Mouse (Mus musculus) limb, embryonic 11.5 days (tissue): ENCODE measurements around the gene Plekha3. TPM values are rescaled to one million over a fixed set of nuclear protein-coding genes. Genes with fewer than 3 reads are reported as not detected.
A peak's percentile ranks its signal among the peaks of the same experiment; 100 is the strongest.

Source experiments
- ATAC-seq: fragments of 200-750 bp; cut with Nextera tagmentation; 2 replicates; pipeline ENCODE4 v1.8.0; 2017; ENCODE audit warnings: low read depth; ENCODE audit not compliant: insufficient number of reproducible peaks, low FRiP score, low TSS enrichment
- DNase-seq: peaks from one replicate; pipeline ENCODE4 v3.0.0-alpha.2; 2015; ENCODE audit warnings: low spot score
- H3K27ac ChIP-seq: fragments of 300-500 bp; sonication (generic); replicated peaks from 2 replicates; pipeline ENCODE4 v1.5.1; 2014; ENCODE audit warnings: low read depth, mild to moderate bottlenecking, low read length
- H3K27me3 ChIP-seq: fragments of 300-500 bp; sonication (generic); 2 replicates; pipeline ENCODE4 v1.6.1; 2014; ENCODE audit warnings: mild to moderate bottlenecking, low read length, mixed read lengths; ENCODE audit not compliant: control insufficient read depth, insufficient read depth
- H3K36me3 ChIP-seq: fragments of 300-500 bp; sonication (generic); 2 replicates; pipeline ENCODE4 v1.6.1; 2014; ENCODE audit warnings: mild to moderate bottlenecking, low read length, moderate library complexity, mixed read lengths; ENCODE audit not compliant: control insufficient read depth, insufficient read depth
- H3K4me1 ChIP-seq: fragments of 300-500 bp; sonication (generic); 2 replicates; pipeline ENCODE4 v1.6.1; 2014; ENCODE audit warnings: low read length, mixed read lengths; ENCODE audit not compliant: control insufficient read depth, insufficient read depth
- H3K4me2 ChIP-seq: fragments of 300-500 bp; sonication (generic); 2 replicates; pipeline ENCODE4 v1.6.1; 2014; ENCODE audit warnings: low read depth, mild to moderate bottlenecking, moderate library complexity; ENCODE audit not compliant: severe bottlenecking
- H3K4me3 ChIP-seq: fragments of 300-500 bp; sonication (generic); 2 replicates; pipeline ENCODE4 v1.5.1; 2014; ENCODE audit warnings: low read depth, low read length
- H3K9ac ChIP-seq: fragments of 300-500 bp; sonication (generic); 2 replicates; pipeline ENCODE4 v1.6.1; 2014; ENCODE audit warnings: mild to moderate bottlenecking, low read length
- H3K9me3 ChIP-seq: fragments of 300-500 bp; sonication (generic); 2 replicates; pipeline ENCODE4 v1.6.1; 2016; ENCODE audit warnings: low read length; ENCODE audit not compliant: control insufficient read depth
- WGBS: fragments of 180-500 bp; shearing (Covaris S2); extraction: QIAGEN DNeasy Blood & Tissue Kit; methylation state at CpG from one replicate; pipeline ENCODE4 v1.1.7; 2014; 5-methylcytosine and 5-hydroxymethylcytosine counted together
- polyA plus RNA-seq: library from polyadenylated mRNA; unstranded; fragments of >200 nt; fragmentation: Nextera tagmentation; extraction: Ambion mirVana; gene quantifications from 2 replicates; pipeline ENCODE4 v1.2.1, GENCODE M21; 2014

Gene Plekha3
- polyA plus RNA-seq, 1 experiment from 2014 or later, result 12.3 TPM

DNA sequence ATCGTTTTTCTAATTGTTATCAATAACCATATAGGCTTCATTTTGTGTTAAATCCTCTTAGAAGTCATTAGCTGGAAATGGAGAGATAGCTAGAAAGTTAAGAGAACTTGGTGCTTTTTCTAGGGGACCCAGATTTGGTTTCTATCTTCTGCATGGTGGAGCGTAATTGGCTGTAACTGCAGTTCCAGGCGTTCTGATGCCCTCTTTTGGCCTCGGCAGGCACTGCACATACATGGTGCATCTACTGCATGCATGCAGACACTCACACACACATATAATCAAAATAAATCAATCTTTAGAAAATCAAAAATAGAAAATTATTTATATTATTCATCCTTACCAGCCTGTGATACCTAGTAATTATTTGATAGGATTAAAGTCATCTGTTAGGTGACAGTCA is 22.0 kb upstream of the Plekha3 start:
- ATAC-seq (no peak), DNase-seq (no peak)
- Histone ChIP-seq H3K9me3 (no peaks in the 10 kb centered on the region), H3K27me3 (no peaks in the 10 kb centered on the region), H3K27ac (no peak overlapping the region), H3K4me1 (no peaks in the 10 kb centered on the region), H3K36me3 (no peaks in the 10 kb centered on the region), H3K4me3 (no peak overlapping the region), H3K9ac (no peak overlapping the region), H3K4me2 (no peak overlapping the region)
- WGBS, result 91% methylated on average over 4 of the region's 4 CpGs

DNA sequence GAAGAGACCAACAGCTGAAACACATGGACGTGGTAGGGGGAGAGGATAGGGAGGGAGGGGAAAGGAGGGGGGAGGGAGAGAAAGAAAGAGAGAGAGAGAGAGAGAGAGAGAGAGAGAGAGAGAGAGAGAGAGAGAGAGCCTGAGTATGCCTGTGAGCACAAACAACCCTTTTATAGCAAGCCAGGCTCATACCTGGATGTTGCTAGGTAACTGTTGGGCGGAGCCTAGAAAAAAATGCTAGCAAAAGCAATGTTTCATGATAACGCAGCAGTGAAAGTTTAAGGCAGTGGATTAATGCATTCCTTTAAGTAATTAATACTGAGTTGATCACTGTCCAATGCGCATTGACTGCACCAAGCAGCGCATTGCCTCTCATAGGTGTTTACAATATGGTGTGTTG is 20.4 kb upstream of the Plekha3 start:
- ATAC-seq (no peak), DNase-seq (no peak)
- H3K27me3 ChIP-seq, result no peaks in the 10 kb centered on the region
- no peaks in the 10 kb centered on the region for H3K36me3 ChIP-seq
- H3K4me2 ChIP-seq, result no peak overlapping the region
- no peaks in the 10 kb centered on the region for H3K9me3 ChIP-seq
- WGBS, result 79% methylated on average over 5 of the region's 5 CpGs
- no peak overlapping the region for H3K9ac ChIP-seq
- H3K4me3 ChIP-seq, result no peak overlapping the region
- no peak overlapping the region for H3K27ac ChIP-seq
- H3K4me1 ChIP-seq, result no peaks in the 10 kb centered on the region

DNA sequence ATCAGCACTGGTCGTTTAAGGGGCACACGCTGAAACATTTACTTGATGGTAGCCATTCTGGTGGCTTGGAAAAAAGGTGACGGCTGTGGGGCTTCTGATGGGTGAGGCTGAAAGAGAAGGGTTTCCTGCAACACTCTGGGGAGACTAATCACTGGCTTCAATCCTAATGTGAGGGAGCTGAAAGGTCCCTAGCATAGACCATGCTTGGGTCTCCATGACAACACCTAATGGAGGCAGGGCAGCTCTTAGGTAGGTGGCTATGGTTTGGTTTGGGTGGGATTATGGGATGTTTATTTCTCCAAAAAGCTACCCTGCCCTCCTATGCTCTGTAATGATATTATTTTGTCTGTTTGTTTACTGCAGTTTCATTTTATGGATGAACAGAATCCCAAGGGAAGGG is 19.6 kb upstream of the Plekha3 start:
- Histone ChIP-seq H3K27ac (no peak overlapping the region), H3K4me1 (no peaks in the 10 kb centered on the region), H3K9ac (no peak overlapping the region), H3K36me3 (no peaks in the 10 kb centered on the region), H3K27me3 (no peaks in the 10 kb centered on the region), H3K9me3 (no peaks in the 10 kb centered on the region), H3K4me3 (no peak overlapping the region), H3K4me2 (no peak overlapping the region)
- WGBS, result 78% methylated on average over 3 of the region's 3 CpGs
- DNase-seq, result no peak
- ATAC-seq, result no peak

DNA sequence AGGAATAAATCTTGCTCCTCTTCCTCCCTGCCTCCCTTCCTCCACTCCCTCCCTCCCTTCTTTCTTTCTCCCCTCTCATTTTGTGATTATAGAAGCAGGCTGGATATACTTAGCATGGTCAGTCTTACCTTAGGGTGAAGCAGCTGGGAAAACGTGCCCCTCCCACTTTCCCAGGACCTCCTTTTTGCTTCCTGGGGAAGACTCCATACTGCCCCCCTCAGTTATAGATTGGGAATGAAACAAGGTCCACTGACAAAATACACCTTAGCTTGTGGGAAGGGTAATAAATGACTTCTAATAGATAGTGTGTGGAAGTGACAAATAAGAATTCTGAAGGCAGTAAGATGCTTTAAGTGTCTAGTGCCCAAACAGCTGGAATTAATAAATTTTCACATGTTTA is 19.1 kb upstream of the Plekha3 start:
- no peak overlapping the region for H3K9ac ChIP-seq
- H3K4me1 ChIP-seq, result no peaks in the 10 kb centered on the region
- 15% methylated on average over 1 of the region's 1 CpGs for WGBS
- H3K36me3 ChIP-seq, result no peaks in the 10 kb centered on the region
- ATAC-seq (no peak), DNase-seq (no peak)
- no peaks in the 10 kb centered on the region for H3K27me3 ChIP-seq
- H3K4me2 ChIP-seq, result no peak overlapping the region
- no peaks in the 10 kb centered on the region for H3K9me3 ChIP-seq
- no peak overlapping the region for H3K4me3 ChIP-seq
- H3K27ac ChIP-seq, result no peak overlapping the region

DNA sequence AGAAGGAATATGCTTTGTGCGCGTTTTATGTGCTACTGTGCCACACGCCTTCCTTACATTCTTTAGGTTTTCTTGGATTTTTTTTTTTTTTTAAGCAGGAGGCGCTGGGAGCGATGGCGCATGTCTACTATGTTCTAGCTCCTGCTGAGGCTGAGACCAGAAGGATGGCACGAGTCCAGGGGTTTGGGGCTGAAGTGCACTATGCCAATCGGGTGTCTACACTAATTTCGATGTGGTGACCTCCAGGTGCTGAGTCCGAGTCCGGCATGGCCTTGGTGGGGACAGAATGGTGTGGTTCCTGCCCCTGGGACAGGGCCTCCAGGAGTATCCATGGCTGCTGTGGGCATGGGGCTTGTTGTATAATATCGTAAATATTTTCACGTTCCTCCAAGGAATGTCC is 16.5 kb upstream of the Plekha3 start:
- WGBS, result 79% methylated on average over 13 of the region's 13 CpGs

DNA sequence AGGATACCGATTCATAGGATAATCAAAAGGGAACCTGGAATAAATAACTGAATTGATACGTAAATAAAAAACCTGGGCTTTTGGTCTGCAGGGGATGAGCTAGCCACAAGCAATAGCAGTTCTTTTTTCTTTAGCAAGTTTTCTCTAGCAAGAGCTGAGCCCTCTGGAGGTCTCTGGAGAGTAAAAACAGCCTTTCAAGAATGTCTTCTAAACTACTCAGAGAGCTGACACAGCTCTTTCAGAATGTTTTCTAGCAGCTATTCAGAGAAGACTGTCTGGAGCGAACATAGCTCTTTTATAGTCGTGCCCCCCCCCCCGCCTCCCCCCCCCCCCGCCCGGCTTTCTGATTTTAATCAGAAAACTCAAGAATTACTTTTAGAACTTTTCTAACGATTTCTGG is 15.7 kb upstream of the Plekha3 start:
- DNase-seq, result no peak
- Histone ChIP-seq H3K4me2 (no peak overlapping the region), H3K36me3 (peaks cover 3% of the 10 kb centered on the region; the same call in 1 of the 2 replicates), H3K4me3 (no peak overlapping the region), H3K9ac (no peak overlapping the region), H3K27ac (no peak overlapping the region), H3K9me3 (no peaks in the 10 kb centered on the region), H3K4me1 (no peaks in the 10 kb centered on the region), H3K27me3 (no peaks in the 10 kb centered on the region)
- no peak for ATAC-seq
- 65% methylated on average over 6 of the region's 8 CpGs for WGBS

More for the DNA sequence above, 16.5 kb upstream of the Plekha3 start:
- Histone ChIP-seq H3K4me1 (no peaks in the 10 kb centered on the region), H3K9ac (no peak overlapping the region), H3K9me3 (no peaks in the 10 kb centered on the region), H3K4me3 (no peak overlapping the region), H3K4me2 (no peak overlapping the region), H3K27me3 (no peaks in the 10 kb centered on the region), H3K27ac (no peak overlapping the region), H3K36me3 (peaks cover 3% of the 10 kb centered on the region; the same call in 1 of the 2 replicates)
- ATAC-seq (no peak), DNase-seq (no peak)

DNA sequence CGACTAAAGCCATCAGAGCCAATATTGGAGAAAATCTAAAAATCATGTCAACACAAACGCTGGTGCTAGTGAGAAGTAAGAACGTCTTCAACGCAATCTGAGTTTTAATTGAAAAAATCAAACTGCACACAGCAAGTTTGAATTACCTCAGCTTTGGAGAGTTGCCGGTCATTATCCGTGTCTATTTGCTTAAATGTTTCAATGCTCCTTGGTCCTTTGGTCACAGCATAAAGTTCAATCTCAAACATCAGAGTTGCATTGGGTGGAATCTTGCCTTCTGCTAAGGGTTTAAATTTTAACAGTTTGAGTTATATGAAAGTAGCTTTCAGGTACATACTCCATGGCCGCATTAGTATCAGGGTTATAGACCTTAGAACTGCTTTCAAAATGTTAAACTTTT is 9.6 kb upstream of the Plekha3 start:
- peaks cover 3% of the 10 kb centered on the region; the same call in 1 of the 2 replicates for H3K36me3 ChIP-seq

DNA sequence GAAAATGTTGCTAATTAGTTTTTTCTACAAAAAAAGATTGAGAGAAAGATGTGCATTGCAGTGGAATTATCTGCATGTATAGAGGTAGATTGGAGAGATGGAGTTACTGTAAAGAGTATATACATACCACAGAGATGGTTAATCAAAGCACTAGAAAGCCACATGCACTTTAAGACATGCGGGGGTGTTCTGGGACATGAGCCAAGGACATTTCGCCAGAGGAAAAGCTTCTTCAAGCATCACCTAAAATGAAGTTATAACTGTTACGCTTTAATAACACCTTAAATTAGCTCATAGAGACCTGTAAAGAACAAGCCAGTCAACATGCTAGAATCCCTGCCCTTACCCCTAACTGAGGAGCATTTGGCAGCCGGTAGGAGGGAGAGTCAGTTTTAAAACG is 7.9 kb upstream of the Plekha3 start:
- no peak overlapping the region for H3K27ac ChIP-seq
- H3K9ac ChIP-seq, result no peak overlapping the region
- H3K4me3 ChIP-seq, result no peak overlapping the region
- H3K9me3 ChIP-seq, result no peaks in the 10 kb centered on the region
- no peaks in the 10 kb centered on the region for H3K27me3 ChIP-seq
- H3K4me2 ChIP-seq, result no peak overlapping the region
- DNase-seq, result no peak
- H3K36me3 ChIP-seq, result peaks cover under 1% of the 10 kb centered on the region; the same call in 1 of the 2 replicates
- 0 out of 2 replicates have a peak, but pooled peaks cover 3% of the 10 kb centered on the region for H3K4me1 ChIP-seq
- no peak for ATAC-seq
- WGBS, result 89% methylated on average over 5 of the region's 5 CpGs

More for the DNA sequence above, 9.6 kb upstream of the Plekha3 start:
- Histone ChIP-seq H3K27ac (no peak overlapping the region), H3K27me3 (no peaks in the 10 kb centered on the region), H3K9ac (no peak overlapping the region), H3K4me1 (no peaks in the 10 kb centered on the region), H3K4me3 (no peak overlapping the region), H3K4me2 (no peak overlapping the region), H3K9me3 (no peaks in the 10 kb centered on the region)
- DNase-seq, result no peak
- WGBS, result 95% methylated on average over 7 of the region's 7 CpGs
- ATAC-seq, result no peak

DNA sequence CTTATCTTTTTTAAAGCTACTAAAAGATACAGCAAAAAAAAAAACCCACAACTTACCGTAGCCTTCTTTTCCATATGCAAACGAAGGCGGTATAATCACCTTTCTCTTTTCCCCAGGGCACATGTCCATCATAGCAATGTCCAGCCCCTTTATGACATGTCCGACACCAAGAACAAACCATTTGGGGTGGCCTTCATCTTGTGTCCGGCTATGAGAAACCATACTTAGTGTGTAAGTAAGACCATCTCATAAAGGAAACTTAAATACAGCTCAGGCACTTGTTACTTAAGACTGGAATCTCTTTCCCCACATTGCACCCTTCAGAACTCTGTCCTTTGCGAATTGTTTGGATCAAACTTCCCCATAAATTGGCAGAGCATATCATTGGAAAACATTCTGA is 3.4 kb upstream of the Plekha3 start:
- H3K9me3 ChIP-seq, result no peaks in the 10 kb centered on the region
- ATAC-seq (no peak), DNase-seq (no peak)
- H3K4me2 ChIP-seq, result peak overlapping the region; percentile 67
- no peak overlapping the region for H3K27ac ChIP-seq
- no peaks in the 10 kb centered on the region for H3K27me3 ChIP-seq
- no peaks in the 10 kb centered on the region for H3K36me3 ChIP-seq
- no peak overlapping the region for H3K9ac ChIP-seq
- 93% methylated on average over 6 of the region's 6 CpGs for WGBS
- H3K4me1 ChIP-seq, result peaks cover 10% of the 10 kb centered on the region
- no peak overlapping the region for H3K4me3 ChIP-seq
